Mouse (Mus musculus) hindbrain, embryonic 14.5 days (tissue): Measurements from ENCODE around the gene Lrat. TPM values are rescaled to one million over a fixed set of nuclear protein-coding genes. Genes with fewer than 3 reads are reported as not detected.

ENCODE experiments used
- ATAC-seq: fragments of 200-750 bp; cut with Nextera tagmentation; 2 replicates; pipeline ENCODE4 v1.8.0; 2017; ENCODE audit warnings: moderate number of reproducible peaks, mild to moderate bottlenecking, moderate TSS enrichment, moderate library complexity; ENCODE audit not compliant: low FRiP score
- DNase-seq: peaks from one replicate; pipeline ENCODE4 v3.0.0-alpha.2; 2015; ENCODE audit warnings: low spot score
- H3K27ac ChIP-seq: fragments of 300-500 bp; sonication (generic); 2 replicates; pipeline ENCODE4 v1.5.1; 2014; ENCODE audit warnings: mild to moderate bottlenecking, moderate library complexity
- H3K27me3 ChIP-seq: fragments of 300-500 bp; sonication (generic); 2 replicates; pipeline ENCODE4 v1.6.1; 2014; ENCODE audit warnings: mild to moderate bottlenecking, low read length, mixed read lengths; ENCODE audit not compliant: control insufficient read depth, insufficient read depth
- H3K36me3 ChIP-seq: fragments of 300-500 bp; sonication (generic); replicated peaks from 2 replicates; pipeline ENCODE4 v1.6.1; 2014; ENCODE audit not compliant: control insufficient read depth, insufficient read depth
- H3K4me1 ChIP-seq: fragments of 300-500 bp; sonication (generic); replicated peaks from 2 replicates; pipeline ENCODE4 v1.6.1; 2014; ENCODE audit warnings: antibody characterized with exemption, low read length, mixed read lengths; ENCODE audit not compliant: control insufficient read depth, insufficient read depth
- H3K4me2 ChIP-seq: fragments of 300-500 bp; sonication (generic); replicated peaks from 2 replicates; pipeline ENCODE4 v1.6.1; 2014; ENCODE audit warnings: mild to moderate bottlenecking, moderate library complexity
- H3K4me3 ChIP-seq: fragments of 300-500 bp; sonication (generic); replicated peaks from 2 replicates; pipeline ENCODE4 v1.5.1; 2014; ENCODE audit warnings: mild to moderate bottlenecking, low read length
- H3K9ac ChIP-seq: fragments of 300-500 bp; sonication (generic); 2 replicates; pipeline ENCODE4 v1.6.1; 2014
- H3K9me3 ChIP-seq: fragments of 300-500 bp; sonication (generic); 2 replicates; pipeline ENCODE4 v1.6.1; 2016; ENCODE audit warnings: low read length; ENCODE audit not compliant: control insufficient read depth
- WGBS: fragments of 180-500 bp; shearing (Covaris S2); extraction: QIAGEN DNeasy Blood & Tissue Kit; methylation state at CpG from one replicate; pipeline ENCODE4 v1.1.7; 2014; 5-methylcytosine and 5-hydroxymethylcytosine counted together
- polyA plus RNA-seq: library from polyadenylated mRNA; unstranded; fragments of >200 nt; fragmentation: Nextera tagmentation; extraction: Ambion mirVana; gene quantifications from 2 replicates; pipeline ENCODE4 v1.2.1, GENCODE M21; 2014

Gene Lrat
- 0.17 and 0.30 TPM in 2 replicates for polyA plus RNA-seq

GRCm38 (mm10) chr3:82903613-82904205, at the start of gene Lrat:
Gene Lrat, minus strand, starts transcription at chr3:82903973.
- ATAC-seq: peak; percentile 59; the same call in 1 of the 2 replicates
- peak within 1 kb of the TSS; percentile 54 for H3K9ac ChIP-seq
- WGBS: 1% methylated on average over 35 of the region's 35 CpGs
- H3K27me3 ChIP-seq: peaks cover 33% of the 10 kb centered on the region
- peak within 1 kb of the TSS; percentile 95 for H3K4me2 ChIP-seq
- H3K4me1 ChIP-seq: peaks cover 5% of the 10 kb centered on the region
- H3K9me3 ChIP-seq: no peaks in the 10 kb centered on the region
- H3K36me3 ChIP-seq: no peaks in the 10 kb centered on the region
- no peak for DNase-seq
- H3K4me3 ChIP-seq: peak within 1 kb of the TSS; percentile 54
- no peak within 1 kb of the TSS for H3K27ac ChIP-seq

- ATAC-seq (no peak), DNase-seq (no peak)
- Histone ChIP-seq H3K9me3 (no peaks in the 10 kb centered on the region), H3K9ac (no peak overlapping the region), H3K36me3 (no peaks in the 10 kb centered on the region), H3K4me2 (no peak overlapping the region), H3K4me1 (no peaks in the 10 kb centered on the region), H3K4me3 (no peak overlapping the region), H3K27me3 (no peaks in the 10 kb centered on the region), H3K27ac (no peak overlapping the region)
- WGBS: 90% methylated on average over 4 of the region's 4 CpGs
Measured at GRCm38 (mm10) chr3:82952173-82952962, 48.6 kb upstream of the Lrat start.

- no peak for ATAC-seq
- H3K4me2 ChIP-seq: no peak overlapping the region
Measured at GRCm38 (mm10) chr3:82950639-82951038, 46.9 kb upstream of the Lrat start.

GRCm38 (mm10) chr3:82950208-82950607, 46.4 kb upstream of the Lrat start:
- WGBS: 81% methylated on average over 10 of the region's 10 CpGs
- Histone ChIP-seq H3K27me3 (no peaks in the 10 kb centered on the region), H3K36me3 (no peaks in the 10 kb centered on the region), H3K4me3 (no peak overlapping the region), H3K27ac (no peak overlapping the region), H3K9ac (no peak overlapping the region), H3K4me1 (no peaks in the 10 kb centered on the region), H3K4me2 (no peak overlapping the region), H3K9me3 (no peaks in the 10 kb centered on the region)
- no peak for ATAC-seq
- no peak for DNase-seq

More at GRCm38 (mm10) chr3:82950639-82951038, 46.9 kb upstream of the Lrat start:
- Histone ChIP-seq H3K27me3 (no peaks in the 10 kb centered on the region), H3K4me3 (no peak overlapping the region), H3K9ac (no peak overlapping the region), H3K4me1 (no peaks in the 10 kb centered on the region), H3K36me3 (no peaks in the 10 kb centered on the region), H3K27ac (no peak overlapping the region), H3K9me3 (no peaks in the 10 kb centered on the region)
- WGBS: 84% methylated on average over 7 of the region's 7 CpGs
- DNase-seq: no peak

GRCm38 (mm10) chr3:82946375-82947107, 42.8 kb upstream of the Lrat start:
- Histone ChIP-seq H3K4me2 (no peak overlapping the region), H3K36me3 (no peaks in the 10 kb centered on the region), H3K4me1 (no peaks in the 10 kb centered on the region), H3K27ac (no peak overlapping the region), H3K9me3 (no peaks in the 10 kb centered on the region), H3K4me3 (no peak overlapping the region), H3K27me3 (no peaks in the 10 kb centered on the region), H3K9ac (no peak overlapping the region)
- ATAC-seq: no peak
- DNase-seq: no peak
- WGBS: 63% methylated on average over 6 of the region's 6 CpGs

- H3K36me3 ChIP-seq: no peaks in the 10 kb centered on the region
- no peaks in the 10 kb centered on the region for H3K27me3 ChIP-seq
- WGBS: 93% methylated on average over 2 of the region's 2 CpGs
- no peak overlapping the region for H3K9ac ChIP-seq
- ATAC-seq (no peak), DNase-seq (no peak)
- H3K27ac ChIP-seq: no peak overlapping the region
- no peaks in the 10 kb centered on the region for H3K4me1 ChIP-seq
- H3K9me3 ChIP-seq: no peaks in the 10 kb centered on the region
- H3K4me2 ChIP-seq: no peak overlapping the region
- H3K4me3 ChIP-seq: no peak overlapping the region
Measured at GRCm38 (mm10) chr3:82927917-82928316, 24.1 kb upstream of the Lrat start.

- H3K4me1 ChIP-seq: no peaks in the 10 kb centered on the region
- ATAC-seq (no peak), DNase-seq (no peak)
- H3K4me2 ChIP-seq: no peak overlapping the region
- H3K27me3 ChIP-seq: no peaks in the 10 kb centered on the region
- H3K4me3 ChIP-seq: no peak overlapping the region
- no peak overlapping the region for H3K27ac ChIP-seq
- no peaks in the 10 kb centered on the region for H3K36me3 ChIP-seq
- 17% methylated on average over 1 of the region's 1 CpGs for WGBS
- H3K9ac ChIP-seq: no peak overlapping the region
- H3K9me3 ChIP-seq: no peaks in the 10 kb centered on the region
Measured at GRCm38 (mm10) chr3:82915632-82916031, 11.9 kb upstream of the Lrat start.

GRCm38 (mm10) chr3:82908671-82909070, 4.9 kb upstream of the Lrat start:
- ATAC-seq: no peak
- Histone ChIP-seq H3K4me2 (no peak overlapping the region), H3K27ac (no peak overlapping the region), H3K4me3 (no peak overlapping the region), H3K4me1 (peaks cover 5% of the 10 kb centered on the region), H3K36me3 (no peaks in the 10 kb centered on the region), H3K27me3 (peaks cover 17% of the 10 kb centered on the region), H3K9me3 (no peaks in the 10 kb centered on the region), H3K9ac (no peak overlapping the region)
- DNase-seq: no peak
- WGBS: 80% methylated on average over 2 of the region's 2 CpGs

GRCm38 (mm10) chr3:82904211-82904908, 587 bp upstream of the Lrat start:
- Histone ChIP-seq H3K9ac (peak overlapping the region; percentile 54), H3K9me3 (no peaks in the 10 kb centered on the region), H3K36me3 (no peaks in the 10 kb centered on the region), H3K4me1 (peaks cover 5% of the 10 kb centered on the region), H3K27ac (no peak overlapping the region), H3K4me3 (peak overlapping the region; percentile 54), H3K4me2 (peak overlapping the region; percentile 95), H3K27me3 (peaks cover 33% of the 10 kb centered on the region)
- ATAC-seq (no peak), DNase-seq (peak; percentile 27)
- 1% methylated on average over 31 of the region's 31 CpGs for WGBS
